Mouse (Mus musculus): ENCODE measurements around the gene Tmem212. TPM values are rescaled to one million over a fixed set of nuclear protein-coding genes. Genes with fewer than 3 reads are reported as not detected.

Tmem212 gene
- polyA plus RNA-seq, 1 experiment, result 1.5 TPM

GRCm38 (mm10) chr3:27836297-27836696 lies 59.9 kb downstream of the Tmem212 start:
- H3K36me3 ChIP-seq (ENCODE audit: control insufficient read depth, insufficient read depth, low read length), result no peaks in the 10 kb centered on the region
- TF ChIP-seq POLR2A (IDR thresholded peaks at IDR 0.05; ENCODE audit: control insufficient read depth, extremely low read depth, insufficient read depth, low read length, poor library complexity), result no peak
- no peak for TF ChIP-seq CTCF (IDR thresholded peaks at IDR 0.05; ENCODE audit: borderline replicate concordance, control insufficient read depth, extremely low read depth, insufficient read depth, low read length, poor library complexity)
- no peak overlapping the region for H3K4me3 ChIP-seq (ENCODE audit: control insufficient read depth, insufficient read depth, low read length)
- no peak for DNase-seq
- H3K27ac ChIP-seq (ENCODE audit: control insufficient read depth, insufficient read depth, low read length), result no peak overlapping the region
- 93% methylated on average over 3 of the region's 3 CpGs for WGBS
- H3K4me1 ChIP-seq (replicated peaks; ENCODE audit: control insufficient read depth, insufficient read depth, low read length), result no peaks in the 10 kb centered on the region
- H3K27me3 ChIP-seq (ENCODE audit: control insufficient read depth, insufficient read depth, low read length), result no peaks in the 10 kb centered on the region

DNA sequence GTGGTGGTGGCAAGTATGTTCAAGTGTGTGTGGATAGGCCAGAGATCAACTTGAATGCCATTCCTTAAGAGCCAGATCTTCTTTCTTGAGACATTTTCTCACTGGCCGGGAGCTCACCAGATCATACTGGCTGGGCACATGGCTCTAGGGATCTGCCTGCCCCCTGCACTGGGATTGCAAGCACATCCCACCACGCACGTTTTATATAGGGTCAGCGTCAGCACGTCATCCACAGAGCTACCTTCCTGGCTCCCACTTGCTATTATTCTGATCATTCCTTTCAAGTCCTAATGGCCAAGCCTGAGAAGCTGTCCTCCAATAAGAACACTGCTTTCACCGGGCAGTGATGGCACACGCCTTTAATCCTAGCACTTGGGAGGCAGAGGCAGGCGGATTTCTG lies 60.4 kb downstream of the Tmem212 start:
- no peak for DNase-seq
- H3K4me1 ChIP-seq (replicated peaks; ENCODE audit: control insufficient read depth, insufficient read depth, low read length), result no peaks in the 10 kb centered on the region
- no peak overlapping the region for H3K27ac ChIP-seq (ENCODE audit: control insufficient read depth, insufficient read depth, low read length)
- TF ChIP-seq POLR2A (IDR thresholded peaks at IDR 0.05; ENCODE audit: control insufficient read depth, extremely low read depth, insufficient read depth, low read length, poor library complexity), result no peak
- no peak for TF ChIP-seq CTCF (IDR thresholded peaks at IDR 0.05; ENCODE audit: borderline replicate concordance, control insufficient read depth, extremely low read depth, insufficient read depth, low read length, poor library complexity)
- no peak overlapping the region for H3K4me3 ChIP-seq (ENCODE audit: control insufficient read depth, insufficient read depth, low read length)
- H3K27me3 ChIP-seq (ENCODE audit: control insufficient read depth, insufficient read depth, low read length), result no peaks in the 10 kb centered on the region
- 98% methylated on average over 8 of the region's 8 CpGs for WGBS
- no peaks in the 10 kb centered on the region for H3K36me3 ChIP-seq (ENCODE audit: control insufficient read depth, insufficient read depth, low read length)

DNA sequence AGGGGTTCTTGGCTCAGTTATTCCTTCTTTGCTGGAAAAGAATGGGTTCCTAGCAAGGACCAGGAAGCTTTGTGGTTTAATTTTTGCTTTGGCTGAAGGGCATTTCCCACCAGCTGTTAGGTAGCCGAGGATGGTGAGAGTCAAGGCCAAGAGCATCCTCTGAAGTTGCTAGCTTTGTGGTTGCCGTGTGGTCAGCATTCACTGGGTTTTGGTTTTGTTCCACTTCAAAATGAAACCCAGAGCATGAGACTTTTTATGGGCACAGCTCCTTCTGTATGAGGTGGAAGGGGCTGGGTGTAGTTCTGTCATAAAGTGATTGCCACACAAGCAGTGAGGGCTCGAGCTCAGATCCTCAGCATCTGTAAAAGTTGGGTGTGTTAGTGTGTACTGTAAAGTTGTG lies 67.4 kb downstream of the Tmem212 start:
- H3K27ac ChIP-seq (ENCODE audit: control insufficient read depth, insufficient read depth, low read length), result no peak overlapping the region
- no peaks in the 10 kb centered on the region for H3K27me3 ChIP-seq (ENCODE audit: control insufficient read depth, insufficient read depth, low read length)
- TF ChIP-seq POLR2A (IDR thresholded peaks at IDR 0.05; ENCODE audit: control insufficient read depth, extremely low read depth, insufficient read depth, low read length, poor library complexity) (no peak), CTCF (IDR thresholded peaks at IDR 0.05; ENCODE audit: borderline replicate concordance, control insufficient read depth, extremely low read depth, insufficient read depth, low read length, poor library complexity) (no peak)
- WGBS, result 7% methylated on average over 3 of the region's 3 CpGs
- no peak for DNase-seq
- H3K4me3 ChIP-seq (ENCODE audit: control insufficient read depth, insufficient read depth, low read length), result no peak overlapping the region
- H3K4me1 ChIP-seq (replicated peaks; ENCODE audit: control insufficient read depth, insufficient read depth, low read length), result no peaks in the 10 kb centered on the region
- no peaks in the 10 kb centered on the region for H3K36me3 ChIP-seq (ENCODE audit: control insufficient read depth, insufficient read depth, low read length)

DNA sequence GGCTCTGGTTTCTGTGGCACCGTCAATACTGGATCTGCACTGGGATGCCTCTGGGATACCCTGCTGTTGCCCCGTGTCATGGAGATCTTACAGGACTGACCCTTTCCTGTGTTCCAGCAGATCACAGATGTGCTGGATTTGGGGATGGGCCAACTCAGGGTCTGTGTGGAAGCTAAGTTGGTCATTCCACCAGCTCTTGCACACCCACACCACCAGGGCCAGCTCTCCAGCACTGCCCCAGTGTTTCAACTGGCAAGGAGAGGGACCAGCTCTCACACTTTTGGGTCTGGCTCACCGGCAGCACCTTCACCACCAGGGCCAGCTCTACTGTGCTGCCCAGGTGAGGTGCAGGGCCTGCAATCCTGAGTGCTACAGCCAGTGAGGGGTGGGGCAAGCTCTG lies 68.9 kb downstream of the Tmem212 start:
- H3K36me3 ChIP-seq (ENCODE audit: control insufficient read depth, insufficient read depth, low read length), result no peaks in the 10 kb centered on the region
- no peak overlapping the region for H3K4me3 ChIP-seq (ENCODE audit: control insufficient read depth, insufficient read depth, low read length)
- H3K27ac ChIP-seq (ENCODE audit: control insufficient read depth, insufficient read depth, low read length), result no peak overlapping the region
- TF ChIP-seq POLR2A (IDR thresholded peaks at IDR 0.05; ENCODE audit: control insufficient read depth, extremely low read depth, insufficient read depth, low read length, poor library complexity), result no peak
- no peak for TF ChIP-seq CTCF (IDR thresholded peaks at IDR 0.05; ENCODE audit: borderline replicate concordance, control insufficient read depth, extremely low read depth, insufficient read depth, low read length, poor library complexity)
- WGBS, result 96% methylated on average over 3 of the region's 3 CpGs
- DNase-seq, result no peak
- no peaks in the 10 kb centered on the region for H3K4me1 ChIP-seq (replicated peaks; ENCODE audit: control insufficient read depth, insufficient read depth, low read length)
- no peaks in the 10 kb centered on the region for H3K27me3 ChIP-seq (ENCODE audit: control insufficient read depth, insufficient read depth, low read length)

DNA sequence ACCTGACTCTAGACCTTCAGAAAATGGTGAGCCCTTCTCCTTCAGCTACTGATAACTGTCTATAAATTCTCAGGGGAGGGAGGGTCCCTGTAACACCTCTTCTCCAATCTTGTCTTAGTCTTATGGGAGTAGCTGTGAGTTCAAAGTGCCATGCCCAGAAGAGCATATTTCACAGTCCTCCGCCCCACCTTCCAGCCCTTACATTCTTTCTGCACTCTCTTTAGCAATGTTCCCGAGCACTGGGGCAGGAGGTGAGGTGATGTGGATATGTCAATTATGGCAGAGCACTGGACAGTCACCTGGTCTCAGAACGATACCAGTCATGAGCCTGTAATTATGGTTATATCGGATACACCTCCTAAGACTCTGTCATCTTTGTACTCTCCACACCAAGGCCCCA lies 70.2 kb downstream of the Tmem212 start:
- Histone ChIP-seq H3K4me3 (ENCODE audit: control insufficient read depth, insufficient read depth, low read length) (no peak overlapping the region), H3K36me3 (ENCODE audit: control insufficient read depth, insufficient read depth, low read length) (no peaks in the 10 kb centered on the region), H3K27me3 (ENCODE audit: control insufficient read depth, insufficient read depth, low read length) (no peaks in the 10 kb centered on the region), H3K4me1 (replicated peaks; ENCODE audit: control insufficient read depth, insufficient read depth, low read length) (no peaks in the 10 kb centered on the region), H3K27ac (ENCODE audit: control insufficient read depth, insufficient read depth, low read length) (no peak overlapping the region)
- TF ChIP-seq POLR2A (IDR thresholded peaks at IDR 0.05; ENCODE audit: control insufficient read depth, extremely low read depth, insufficient read depth, low read length, poor library complexity) (no peak), CTCF (IDR thresholded peaks at IDR 0.05; ENCODE audit: borderline replicate concordance, control insufficient read depth, extremely low read depth, insufficient read depth, low read length, poor library complexity) (no peak)
- DNase-seq, result no peak
- WGBS, result 91% methylated on average over 4 of the region's 4 CpGs

Other genes starting within 250 kb of the Tmem212 start
- 3.8 and 4.7 TPM in 2 replicates for gene Fndc3b, start 185.1 kb downstream of the Tmem212 start, polyA plus RNA-seq (2012; rRNA removed)
- 2.4 and 3.2 TPM in 2 replicates for gene Pld1, start 42.3 kb upstream of the Tmem212 start, polyA plus RNA-seq (2012; rRNA removed)

Measured in thymus, adult 2 months (tissue).